Mouse (Mus musculus) lung, postnatal 10 days (tissue): ENCODE measurements around the gene Bap1.
A peak's percentile ranks its signal among the peaks of the same experiment; 100 is the strongest.

Source experiments
- DNase-seq: peaks from one replicate; pipeline ENCODE4 v3.0.0; 2021

Gene Bap1

GRCm38 (mm10) chr14:31251084-31251604 is at the start of gene Bap1, which contains the start of gene Phf7:
Gene Bap1, plus strand, starts transcription at chr14:31251450.
Gene Phf7, minus strand, starts transcription at chr14:31251317.
- DNase-seq = peak; percentile 96

GRCm38 (mm10) chr14:31204844-31205243 is 46.4 kb upstream of the Bap1 start:
- DNase-seq = no peak

DNA sequence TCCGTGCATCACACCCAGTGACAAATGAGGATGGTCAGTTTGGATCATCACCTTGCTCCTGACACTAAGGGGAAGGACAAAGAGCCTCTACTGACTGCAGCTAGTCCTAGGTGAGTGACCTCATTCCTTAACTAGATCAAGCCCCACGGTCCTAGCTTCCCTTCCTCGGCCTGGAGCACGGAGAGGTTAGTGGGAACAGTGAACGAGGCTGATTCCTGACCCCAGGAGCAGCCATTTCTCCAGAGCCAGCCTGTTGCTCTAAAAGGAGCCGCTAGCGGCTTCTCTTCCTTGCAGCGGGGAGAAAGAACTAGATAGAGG is 46.0 kb upstream of the Bap1 start:
- DNase-seq = no peak

DNA sequence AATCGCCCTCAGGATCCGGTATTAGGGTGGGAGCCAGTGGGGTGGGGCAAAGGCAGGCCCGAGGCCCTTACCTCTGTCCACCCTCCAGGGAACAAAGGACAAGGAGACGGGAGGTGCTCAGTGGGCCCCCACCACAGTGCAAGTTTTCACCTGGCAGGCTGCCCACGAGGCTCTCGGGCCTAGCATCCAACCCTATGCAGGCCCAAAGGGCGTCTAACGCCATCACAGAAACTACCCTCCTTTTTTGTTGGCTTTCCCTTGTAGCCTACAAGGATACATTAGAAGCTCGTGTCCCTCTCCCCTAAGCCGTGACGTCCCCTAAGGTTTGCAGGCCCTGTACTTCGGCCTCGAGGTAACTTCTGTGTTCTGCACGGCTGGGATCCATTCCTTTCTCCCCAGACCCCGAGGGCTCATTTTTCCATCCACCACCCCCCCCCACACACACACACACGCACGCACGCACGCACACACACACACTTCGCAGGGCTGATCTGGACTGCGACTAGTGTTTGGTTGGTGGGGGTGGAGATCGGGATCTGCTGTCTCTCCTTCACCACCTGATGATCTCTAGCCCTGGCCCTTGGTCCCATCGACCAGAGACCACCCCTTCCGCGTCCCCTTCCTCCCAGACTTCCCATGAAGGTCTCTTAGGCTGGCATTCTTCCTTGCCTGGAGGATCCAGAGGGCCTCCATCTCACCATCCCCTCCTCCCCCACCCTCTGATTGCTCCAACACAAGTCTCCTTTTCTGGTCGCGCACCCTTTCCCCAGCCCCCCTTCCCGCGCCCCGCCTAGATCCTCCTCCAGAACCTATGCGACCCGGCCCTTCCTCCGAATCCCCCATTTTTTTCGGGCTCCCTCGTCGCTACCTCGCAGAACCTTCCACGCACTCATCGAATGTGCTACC is 45.4 kb upstream of the Bap1 start:
- DNase-seq = peak; percentile 71

DNA sequence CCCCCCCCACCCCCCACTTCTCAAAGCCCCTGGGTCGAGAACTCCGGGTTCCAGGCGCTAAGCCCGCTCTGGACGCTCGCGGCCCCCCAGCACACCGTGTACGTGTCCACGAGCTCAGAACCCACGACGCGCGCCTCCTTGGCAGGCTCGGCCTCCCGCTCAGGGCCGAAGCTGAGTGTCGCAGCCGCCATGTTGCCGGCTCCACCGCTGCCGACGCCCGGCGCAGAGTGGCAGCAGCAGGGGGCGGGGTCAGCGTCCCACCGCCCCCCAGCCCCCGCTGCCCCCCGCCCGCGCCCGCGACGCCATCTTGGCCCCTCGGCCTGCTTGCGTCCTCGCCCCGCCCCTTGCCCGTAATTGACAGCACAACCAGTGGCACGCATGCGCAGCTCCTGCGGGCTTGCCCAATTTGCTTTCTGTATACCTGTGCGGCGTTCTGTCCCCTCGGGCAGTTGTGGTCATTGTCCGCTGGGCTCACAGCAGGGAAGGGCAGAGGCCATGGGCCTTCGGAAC is 44.7 kb upstream of the Bap1 start:
- peak; percentile 97 for DNase-seq

- peak; percentile 66 for DNase-seq
Measured at GRCm38 (mm10) chr14:31207070-31207830, 44.0 kb upstream of the Bap1 start.

- no peak for DNase-seq
Measured at GRCm38 (mm10) chr14:31208084-31208483, 43.2 kb upstream of the Bap1 start, which contains the start of gene Tnnc1. Gene Tnnc1, plus strand, starts transcription at chr14:31208312.

- DNase-seq = no peak
Measured at GRCm38 (mm10) chr14:31209133-31209557, 42.1 kb upstream of the Bap1 start.

DNA sequence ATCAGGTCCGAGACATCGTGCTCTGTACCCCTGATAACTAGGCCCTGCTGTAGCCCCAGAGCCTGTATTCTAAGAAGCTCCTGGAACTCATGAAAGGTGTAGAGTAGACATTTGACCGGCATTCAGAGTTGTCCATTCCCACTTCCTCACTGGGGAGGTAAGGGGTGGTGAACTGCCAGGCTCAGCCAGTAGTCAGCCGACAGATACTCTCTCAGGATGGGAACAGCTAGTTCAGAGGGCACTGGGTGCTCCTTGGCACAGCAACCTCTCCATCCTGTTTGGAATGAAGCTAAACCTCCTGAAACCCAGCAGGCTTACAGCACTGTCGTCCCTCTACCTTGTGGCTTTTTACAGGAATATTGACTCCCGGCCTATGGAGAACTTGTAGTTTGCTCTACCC is 39.4 kb upstream of the Bap1 start:
- DNase-seq = no peak

DNA sequence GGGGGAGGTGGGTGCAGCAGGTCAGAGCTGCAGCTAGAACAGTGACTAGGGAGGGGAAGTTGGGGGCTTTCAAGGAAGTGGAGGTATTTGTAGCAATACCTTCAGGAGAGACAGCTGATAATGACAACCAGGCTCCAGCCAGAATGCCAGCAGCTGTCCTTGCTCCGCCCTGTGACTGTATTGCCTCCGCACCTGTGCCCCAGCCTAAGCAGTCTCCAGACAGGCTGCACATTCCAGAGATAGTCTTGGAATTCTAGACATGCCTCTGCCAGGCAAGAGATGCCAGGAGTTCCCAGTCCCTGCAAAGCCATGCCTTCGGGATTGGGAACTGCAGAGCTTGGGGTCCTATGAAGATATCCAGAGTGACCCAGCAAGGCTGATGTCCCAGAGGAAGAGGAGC is 38.8 kb upstream of the Bap1 start:
- no peak for DNase-seq

DNA sequence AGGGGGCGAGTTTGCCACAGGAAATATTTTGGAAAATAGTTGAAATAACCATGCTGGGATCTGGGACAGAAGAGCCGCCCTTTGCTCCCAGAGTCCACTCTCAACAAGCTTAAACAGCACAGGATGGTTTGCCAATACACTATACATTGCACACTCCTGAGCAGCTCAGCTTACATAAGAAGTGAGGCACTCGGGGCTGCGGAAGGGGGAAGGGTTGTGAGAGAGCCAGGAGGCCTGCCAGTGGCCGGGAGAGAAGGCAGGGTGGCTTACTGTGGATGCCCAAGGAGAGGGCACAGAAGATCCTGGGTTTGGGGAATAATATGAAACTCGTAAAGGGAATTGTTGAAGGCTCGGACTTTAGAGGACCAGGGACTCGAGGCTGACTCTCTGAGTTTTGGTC is 37.4 kb upstream of the Bap1 start:
- no peak for DNase-seq

- no peak for DNase-seq
Measured at GRCm38 (mm10) chr14:31214684-31215083, 36.6 kb upstream of the Bap1 start.

- DNase-seq = peak; percentile 85
Measured at GRCm38 (mm10) chr14:31215157-31216002, 35.9 kb upstream of the Bap1 start.

GRCm38 (mm10) chr14:31216846-31217245 is 34.4 kb upstream of the Bap1 start, which contains the start of gene Nisch:
Gene Nisch, minus strand, starts transcription at chr14:31216946.
- no peak for DNase-seq

DNA sequence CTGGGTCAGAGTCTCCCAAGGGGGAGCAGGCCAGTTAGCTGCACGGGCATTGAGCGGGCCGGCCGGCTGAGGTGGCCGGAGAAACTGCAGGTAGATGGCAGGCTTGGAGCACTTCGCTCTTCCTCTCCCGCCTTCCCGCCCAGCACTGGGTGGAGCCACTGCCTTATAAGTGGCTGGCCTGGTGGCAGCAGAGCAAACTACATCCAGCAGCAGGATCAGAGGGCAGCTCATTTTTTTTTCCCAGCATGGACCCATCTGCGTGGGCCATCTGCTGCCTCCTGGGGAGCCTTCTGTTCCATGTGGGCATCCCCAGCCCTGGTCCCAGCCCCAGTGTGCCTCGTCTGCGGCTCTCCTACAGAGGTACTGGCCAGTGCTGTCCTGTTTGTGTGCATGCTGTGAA is 33.6 kb upstream of the Bap1 start, which contains the start of gene Sema3g:
Gene Sema3g, plus strand, starts transcription at position 195 of the 400 bp plus-strand sequence.
- DNase-seq = peak; percentile 93

- peak; percentile 82 for DNase-seq
Measured at GRCm38 (mm10) chr14:31226978-31227377, 24.3 kb upstream of the Bap1 start.

GRCm38 (mm10) chr14:31228234-31228633 is 23.0 kb upstream of the Bap1 start:
- DNase-seq = peak; percentile 80

DNA sequence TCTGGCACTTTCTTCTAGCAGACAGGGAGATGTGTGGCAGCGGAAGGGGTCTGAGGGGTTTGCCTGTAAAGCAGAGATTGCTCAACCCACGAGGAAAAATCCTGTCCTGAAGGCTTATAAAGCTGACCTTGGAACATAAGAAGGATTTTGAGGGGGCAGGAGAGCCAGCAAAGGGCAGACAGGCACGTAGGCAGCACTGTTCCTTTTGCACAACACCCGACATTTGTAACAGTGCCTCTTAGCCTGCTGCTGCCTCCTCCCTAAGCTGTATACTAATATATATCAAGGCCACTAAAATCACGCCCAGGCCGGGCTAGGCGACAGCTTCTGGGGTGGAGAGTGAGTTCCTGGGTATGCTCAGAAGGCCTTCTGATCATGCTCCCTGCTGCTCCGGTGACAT is 20.8 kb upstream of the Bap1 start:
- DNase-seq = no peak

DNA sequence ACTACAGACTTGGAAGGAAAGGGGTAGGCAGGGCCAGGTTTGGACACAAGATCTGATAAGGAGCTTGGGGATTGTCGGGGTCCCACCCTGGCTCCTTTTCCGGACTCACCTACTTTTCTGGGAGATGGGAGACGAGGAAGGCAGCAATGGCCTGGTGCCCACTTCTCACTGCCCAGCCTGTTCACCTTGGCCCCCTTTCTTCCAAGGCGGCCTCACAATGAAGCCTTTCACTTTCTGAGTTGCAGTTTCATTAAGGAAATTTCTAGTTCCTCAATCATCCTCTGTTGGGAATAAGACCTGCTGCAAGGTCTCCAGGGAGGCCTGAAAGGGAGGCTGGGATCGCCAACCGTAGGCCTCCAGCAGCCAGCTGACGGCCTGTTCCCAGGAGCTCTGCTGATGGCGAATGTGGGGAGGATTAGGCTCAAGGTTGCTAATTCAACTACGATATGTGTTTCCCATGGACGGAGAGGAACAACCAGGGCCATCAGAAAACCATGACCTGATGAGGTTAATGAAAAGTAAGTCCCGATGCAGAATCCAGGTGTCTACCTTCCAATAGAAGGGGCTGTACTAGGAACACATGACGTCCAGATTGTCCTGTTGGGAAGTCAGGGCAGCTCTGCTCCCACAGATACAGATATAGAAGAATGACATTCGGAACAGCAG is 18.7 kb upstream of the Bap1 start:
- peak; percentile 44 for DNase-seq

DNA sequence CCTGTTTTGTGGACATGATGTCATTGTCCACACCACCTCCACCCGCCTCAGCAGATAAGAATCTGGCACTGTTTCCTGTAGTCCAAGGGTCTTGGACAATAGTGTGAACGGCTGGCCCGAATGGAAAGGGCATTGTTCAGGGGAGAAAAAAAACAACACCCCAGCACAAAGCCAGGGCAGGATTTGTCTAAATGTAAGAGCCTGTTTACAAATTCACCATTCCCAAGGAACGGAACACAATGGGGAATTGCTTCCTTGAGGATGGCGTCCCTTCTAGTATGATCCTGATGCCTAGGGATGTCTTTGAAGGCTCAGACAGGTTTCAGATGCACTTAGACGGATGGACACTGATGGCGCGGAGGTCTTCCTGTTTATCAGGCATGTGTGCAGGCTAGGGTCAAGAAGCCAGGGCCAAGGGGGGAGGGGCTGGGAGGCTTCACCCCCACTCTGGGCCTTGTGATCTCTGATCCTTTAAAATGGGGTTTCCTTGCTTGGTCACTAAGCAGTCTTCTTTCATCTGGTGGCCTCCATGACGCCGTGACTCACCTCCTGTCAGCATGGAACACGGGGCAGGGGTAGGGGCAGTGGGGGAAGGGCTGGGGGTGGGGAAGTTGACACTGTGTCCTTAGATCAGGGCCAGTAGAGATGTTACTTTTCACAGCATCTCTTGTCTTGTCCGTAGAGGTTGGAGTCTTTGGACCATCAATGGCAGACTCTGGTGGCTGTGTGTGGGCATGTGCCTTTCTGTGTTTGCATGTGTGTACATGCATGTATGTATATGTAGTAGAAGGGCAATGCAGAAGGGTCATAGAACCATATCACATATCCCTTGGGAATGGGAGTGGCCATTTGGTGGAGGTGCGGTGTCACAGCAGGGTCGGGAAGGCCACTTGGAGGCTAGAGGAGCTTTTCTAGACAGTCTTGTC is 17.9 kb upstream of the Bap1 start:
- DNase-seq = peak; percentile 82
